Mouse (Mus musculus): ENCODE results near the gene Olfr723.
"Not testable (repeated sequence)": the region's sequence is repeated elsewhere in the genome, so short reads cannot be mapped to it uniquely, and the experiment has no call there.

The Olfr723 gene

DNA sequence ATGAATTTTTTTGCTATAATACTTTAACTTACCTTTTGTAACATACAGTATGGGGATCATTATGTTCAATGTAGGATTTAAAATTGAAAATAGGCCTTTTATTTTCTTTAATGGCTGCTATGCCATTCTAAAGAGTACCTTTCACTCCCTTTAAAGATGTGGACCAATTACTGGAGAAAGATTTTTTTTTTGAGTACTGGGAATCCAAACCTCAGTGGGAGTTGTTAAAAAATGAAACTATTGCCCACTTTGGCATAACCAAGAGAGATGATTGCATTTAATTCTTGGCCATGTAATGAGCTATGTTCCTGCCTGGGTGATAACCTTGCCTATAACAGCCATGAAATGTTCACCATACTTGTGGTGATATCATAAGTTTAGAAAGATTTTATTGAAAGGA lies at the start of gene Olfr723:
TSS of gene Olfr723 (minus strand) at position 101 of the 400 bp plus-strand sequence.
- in situ Hi-C loops (cut with MboI, MseI) = not testable (repeated sequence)

DNA sequence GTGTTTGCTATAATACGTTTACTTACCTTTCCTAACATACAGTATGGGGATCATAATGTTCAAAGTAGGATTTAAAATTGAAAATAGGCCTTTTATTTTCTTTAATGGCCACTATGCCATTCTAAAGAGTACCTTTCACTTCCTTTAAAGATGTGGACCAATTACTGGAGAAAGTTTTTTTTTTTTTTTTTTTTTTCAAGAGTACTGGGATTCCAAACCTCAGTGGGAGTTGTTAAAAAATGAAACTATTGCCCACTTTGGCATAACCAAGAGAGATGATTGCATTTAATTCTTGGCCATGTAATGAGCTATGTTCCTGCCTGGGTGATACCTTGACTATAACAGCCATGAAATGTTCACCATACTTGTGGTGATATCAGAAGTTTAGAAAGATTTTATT lies 31.6 kb upstream of the Olfr723 start, which contains the start of gene Olfr724:
TSS of gene Olfr724 (minus strand) at position 101 of the 400 bp plus-strand sequence.
- in situ Hi-C loops (cut with MboI, MseI) = loop anchor here (5.0 to 10.0 kb wide), 2 partner anchors 36 to 192 kb away; partner anchors contain the start of gene Olfr729

DNA sequence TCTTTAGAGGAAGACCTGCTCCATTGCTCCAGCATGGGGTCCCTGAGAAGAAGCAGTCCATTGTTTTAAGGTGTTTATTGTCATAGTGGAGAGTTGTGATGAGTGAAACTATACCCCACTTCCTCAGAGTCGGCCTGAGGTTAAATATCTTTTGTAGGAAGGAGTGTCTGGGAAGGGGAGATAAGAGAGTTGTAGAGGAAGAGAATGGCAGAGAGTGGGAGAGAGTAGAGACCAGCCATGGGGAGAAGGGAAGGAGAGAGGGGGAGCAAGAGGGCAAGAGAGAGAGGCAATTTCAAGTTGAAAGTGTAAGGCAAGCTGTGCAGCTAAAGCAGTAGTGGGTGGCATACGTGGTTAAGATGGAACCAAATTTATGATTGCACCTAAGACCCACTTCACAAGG lies 24.3 kb upstream of the Olfr723 start:
- in situ Hi-C loops (cut with MboI, MseI) = no loop called here

DNA sequence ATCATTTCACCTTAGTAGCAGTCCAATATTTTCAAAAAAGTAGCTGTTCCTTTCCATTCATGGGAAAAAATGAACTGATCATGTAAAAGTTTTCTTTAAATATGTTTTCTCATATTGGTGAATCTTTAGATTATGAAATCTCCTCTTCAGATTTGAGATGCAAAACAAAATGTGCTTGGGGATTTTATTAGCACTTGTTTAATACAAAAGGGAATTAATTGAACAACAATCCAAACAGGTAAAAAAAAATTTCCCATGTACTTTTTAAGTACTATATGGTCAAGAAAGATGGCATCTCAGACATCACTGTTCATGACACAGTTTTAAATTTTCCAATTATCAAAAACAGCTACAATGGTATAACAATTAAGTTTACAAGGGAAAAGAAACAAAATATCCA lies 29.7 kb downstream of the Olfr723 start, which contains the start of gene Olfr722:
TSS of gene Olfr722 (minus strand) at position 101 of the 400 bp plus-strand sequence.
- in situ Hi-C loops (cut with MboI, MseI) = no loop called here

All from T-helper 1 cell (primary cell).